Mouse (Mus musculus): ENCODE data around the gene Gm21992. TPM values are rescaled to one million over a fixed set of nuclear protein-coding genes. Genes with fewer than 3 reads are reported as not detected.

Gm21992 gene
- total RNA-seq, 2 experiments from 2014 or later, result 22.0 to 25.5 TPM

GRCm38 (mm10) chr19:4719351-4719764, 92.1 kb downstream of the Gm21992 start:
- Histone ChIP-seq H3K4me3 (no peak overlapping the region), H3K27ac (peak overlapping the region; percentile 60)
- intact Hi-C loops (cut with DNase I), result no loop called here
- TF ChIP-seq CTCF (IDR thresholded peaks at IDR 0.05), result no peak
- no peak for DNase-seq (ENCODE audit: extremely low spot score in 1 of 2, low spot score in 2 of 2)

GRCm38 (mm10) chr19:4718716-4719115, 92.7 kb downstream of the Gm21992 start:
- intact Hi-C loops (cut with DNase I), result no loop called here
- TF ChIP-seq CTCF (IDR thresholded peaks at IDR 0.05), result no peak
- Histone ChIP-seq H3K4me3 (peak overlapping the region; percentile 9; the same call in 1 of the 2 replicates), H3K27ac (peak overlapping the region; percentile 60)
- peak in 1 of 2 experiments; percentile 42 for DNase-seq (ENCODE audit: extremely low spot score in 1 of 2, low spot score in 2 of 2)

GRCm38 (mm10) chr19:4717281-4717680, 94.1 kb downstream of the Gm21992 start:
- no peak overlapping the region for H3K27ac ChIP-seq
- H3K4me3 ChIP-seq, result no peak overlapping the region
- DNase-seq (ENCODE audit: extremely low spot score in 1 of 2, low spot score in 2 of 2), result no peak
- intact Hi-C loops (cut with DNase I), result no loop called here
- no peak for TF ChIP-seq CTCF (IDR thresholded peaks at IDR 0.05)

GRCm38 (mm10) chr19:4716756-4717155, 94.7 kb downstream of the Gm21992 start:
- no peak for TF ChIP-seq CTCF (IDR thresholded peaks at IDR 0.05)
- H3K4me3 ChIP-seq, result no peak overlapping the region
- intact Hi-C loops (cut with DNase I), result no loop called here
- H3K27ac ChIP-seq, result no peak overlapping the region
- DNase-seq (ENCODE audit: extremely low spot score in 1 of 2, low spot score in 2 of 2), result no peak

GRCm38 (mm10) chr19:4713886-4714285, 97.5 kb downstream of the Gm21992 start:
- peak overlapping the region; percentile 75 for H3K4me3 ChIP-seq
- peak overlapping the region; percentile 90 for H3K27ac ChIP-seq
- intact Hi-C loops (cut with DNase I), result loop anchor here (2.0 kb wide), 2 partner anchors 15 to 19 kb away; partner anchors contain the start of gene Gm960
- no peak for TF ChIP-seq CTCF (IDR thresholded peaks at IDR 0.05)
- peak in 1 of 2 experiments; percentile 8 for DNase-seq (ENCODE audit: extremely low spot score in 1 of 2, low spot score in 2 of 2)

GRCm38 (mm10) chr19:4712781-4713526, 98.5 kb downstream of the Gm21992 start:
- DNase-seq (ENCODE audit: extremely low spot score in 1 of 2, low spot score in 2 of 2), result peak in 1 of 2 experiments; percentile 17
- Histone ChIP-seq H3K4me3 (peak overlapping the region; percentile 75), H3K27ac (peak overlapping the region; percentile 90)
- intact Hi-C loops (cut with DNase I), result loop anchor here (2.0 kb wide), 1 partner anchor 14 kb away; the partner anchor contains the start of gene Gm960
- TF ChIP-seq CTCF (IDR thresholded peaks at IDR 0.05), result no peak

GRCm38 (mm10) chr19:4712156-4712780, 99.1 kb downstream of the Gm21992 start:
- intact Hi-C loops (cut with DNase I), result loop anchor here (2.0 kb wide), 1 partner anchor 13 kb away; the partner anchor contains the start of gene Gm960

GRCm38 (mm10) chr19:4711601-4712155, 99.7 kb downstream of the Gm21992 start:
- DNase-seq (ENCODE audit: extremely low spot score in 1 of 2, low spot score in 2 of 2), result peak; percentile 43 to 48
- H3K4me3 ChIP-seq, result peak overlapping the region; percentile 75

More at GRCm38 (mm10) chr19:4712156-4712780, 99.1 kb downstream of the Gm21992 start:
- TF ChIP-seq CTCF (IDR thresholded peaks at IDR 0.05), result no peak
- no peak for DNase-seq (ENCODE audit: extremely low spot score in 1 of 2, low spot score in 2 of 2)
- Histone ChIP-seq H3K4me3 (peak overlapping the region; percentile 75), H3K27ac (peak overlapping the region; percentile 90)

GRCm38 (mm10) chr19:4711098-4711600, 100.3 kb downstream of the Gm21992 start, which contains the start of gene Sptbn2:
Gene Sptbn2 (plus strand): TSS chr19:4711167.
- intact Hi-C loops (cut with DNase I), result loop anchor here (2.0 kb wide), 1 partner anchor 64 kb away; no protein-coding TSS in a partner anchor
- DNase-seq (ENCODE audit: extremely low spot score in 1 of 2, low spot score in 2 of 2), result peak; percentile 78 to 79
- H3K4me3 ChIP-seq, result peak within 1 kb of the TSS; percentile 75
- peak within 1 kb of the TSS; percentile 96 for H3K27ac ChIP-seq
- TF ChIP-seq CTCF (IDR thresholded peaks at IDR 0.05), result no peak

More at GRCm38 (mm10) chr19:4711601-4712155, 99.7 kb downstream of the Gm21992 start:
- no peak; the same call in 1 of the 2 replicates for TF ChIP-seq CTCF (IDR thresholded peaks at IDR 0.05)
- intact Hi-C loops (cut with DNase I), result loop anchor here (2.0 kb wide), 2 partner anchors 13 to 65 kb away; partner anchors contain the start of gene Gm960
- peak overlapping the region; percentile 96 for H3K27ac ChIP-seq

GRCm38 (mm10) chr19:4708765-4709164, 102.6 kb downstream of the Gm21992 start:
- DNase-seq (ENCODE audit: extremely low spot score in 1 of 2, low spot score in 2 of 2), result peak in 1 of 2 experiments; percentile 11
- Histone ChIP-seq H3K4me3 (no peak overlapping the region), H3K27ac (peak overlapping the region; percentile 44; the same call in 1 of the 2 replicates)
- intact Hi-C loops (cut with DNase I), result no loop called here
- TF ChIP-seq CTCF (IDR thresholded peaks at IDR 0.05), result no peak

- peak overlapping the region; percentile 70; the same call in 1 of the 2 replicates for H3K27ac ChIP-seq
- no peak for TF ChIP-seq CTCF (IDR thresholded peaks at IDR 0.05)
- DNase-seq (ENCODE audit: extremely low spot score in 1 of 2, low spot score in 2 of 2), result no peak
Measured at GRCm38 (mm10) chr19:4701221-4701620, 110.2 kb downstream of the Gm21992 start.

More at GRCm38 (mm10) chr19:4701221-4701620, 110.2 kb downstream of the Gm21992 start:
- H3K4me3 ChIP-seq, result no peak overlapping the region
- intact Hi-C loops (cut with DNase I), result no loop called here

Data from left cerebral cortex, adult 2 months (tissue).